Mouse (Mus musculus) thymus, postnatal 10 days (tissue): ENCODE measurements around the gene Dstn.

Experiments
- DNase-seq, 2 experiments: peaks; one replicate each; pipeline ENCODE4 v3.0.0; 2021; ENCODE audit warnings: low spot score in 2 of 2

Gene Dstn

GRCm38 (mm10) chr2:143953944-143954343, 38.8 kb downstream of the Dstn start:
- DNase-seq, result no peak

- DNase-seq, result no peak
Measured at GRCm38 (mm10) chr2:143955004-143955403, 39.9 kb downstream of the Dstn start.

DNA sequence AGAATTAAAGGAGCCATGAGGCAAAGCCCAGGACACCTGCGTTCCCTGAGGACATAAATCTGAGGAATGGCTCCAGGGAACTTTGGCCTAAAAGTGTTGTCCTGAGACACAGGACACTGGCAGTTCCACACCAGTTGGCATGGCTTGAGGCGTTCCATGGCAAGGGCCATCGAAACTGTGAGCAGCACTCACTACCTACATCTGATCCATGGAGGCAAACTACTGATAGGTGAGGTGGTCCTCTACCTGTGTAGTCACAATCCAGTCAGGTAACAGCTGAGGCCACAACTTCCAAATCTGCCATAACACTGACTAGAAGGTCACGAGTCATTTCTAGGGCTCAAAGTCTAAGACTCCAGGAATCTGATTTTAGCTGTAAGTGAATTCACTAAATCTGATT, 40.6 kb downstream of the Dstn start:
- DNase-seq, result no peak

DNA sequence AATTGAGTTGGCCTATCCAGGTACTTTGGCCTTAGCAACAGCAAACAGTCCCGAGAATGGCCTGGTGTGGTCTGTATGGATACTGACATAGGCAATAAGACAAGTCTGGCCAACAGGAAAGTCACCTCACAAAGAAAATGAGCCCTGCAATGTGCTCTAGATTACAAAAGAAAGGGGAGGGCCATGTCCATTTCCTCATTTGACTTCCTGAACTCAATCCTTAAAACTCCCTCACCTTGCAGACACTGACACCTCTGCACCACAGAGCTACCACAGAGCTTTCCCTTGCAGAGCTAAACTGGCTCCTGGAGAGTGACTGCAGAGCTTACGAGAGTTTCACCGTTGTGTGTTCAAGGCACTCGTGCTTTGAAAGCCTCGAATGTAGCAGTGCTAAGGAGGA, 47.1 kb downstream of the Dstn start:
- DNase-seq, result no peak

DNA sequence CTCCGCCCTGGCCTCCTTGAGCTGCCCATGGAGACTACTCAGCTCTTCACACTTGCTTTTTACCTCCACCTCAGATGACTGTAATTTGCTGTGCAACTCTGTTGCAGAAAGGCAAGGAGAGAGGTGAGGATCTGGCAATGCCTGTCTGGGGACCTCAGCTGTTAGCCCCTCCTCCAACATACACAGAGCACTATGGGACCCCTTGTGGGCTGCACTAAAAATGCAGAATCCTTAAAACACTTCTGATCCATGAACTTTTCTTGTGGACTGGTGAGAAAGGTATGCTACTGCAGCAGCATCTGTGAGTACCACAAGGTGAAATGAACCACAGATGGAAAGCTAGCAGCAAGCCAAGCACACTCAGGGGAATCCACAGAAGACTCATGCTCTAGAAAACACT, 48.2 kb downstream of the Dstn start:
- DNase-seq, result no peak

- DNase-seq, result no peak
Measured at GRCm38 (mm10) chr2:143969260-143969659, 54.1 kb downstream of the Dstn start.

- DNase-seq, result no peak
Measured at GRCm38 (mm10) chr2:143970841-143971240, 55.7 kb downstream of the Dstn start.

GRCm38 (mm10) chr2:143971887-143972286, 56.8 kb downstream of the Dstn start:
- DNase-seq, result no peak

- no peak for DNase-seq
Measured at GRCm38 (mm10) chr2:143973161-143973560, 58.0 kb downstream of the Dstn start.

DNA sequence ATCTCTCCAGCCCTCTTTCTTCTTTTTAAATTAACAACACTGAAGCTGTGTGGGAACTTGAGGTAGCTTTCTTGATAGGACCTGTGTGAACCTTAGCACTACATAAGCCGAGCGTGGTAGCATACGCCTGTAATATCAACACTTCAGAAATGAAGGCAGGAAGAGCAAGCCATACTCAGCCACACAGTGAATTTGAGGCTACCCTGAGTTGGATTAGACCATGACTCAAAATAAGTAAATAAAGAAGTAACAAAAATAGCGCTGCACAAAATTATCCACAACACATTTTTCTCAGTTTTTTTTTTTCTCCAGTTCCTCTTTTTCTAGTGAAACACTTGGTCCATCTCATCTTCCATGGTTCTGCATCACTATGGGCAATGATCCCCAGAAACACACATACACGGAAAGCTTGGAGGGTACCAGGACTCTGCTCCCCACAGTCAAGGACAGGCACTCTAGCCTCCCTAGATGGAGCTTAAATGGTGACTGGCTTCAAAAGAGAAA, 60.1 kb downstream of the Dstn start:
- DNase-seq, result no peak

DNA sequence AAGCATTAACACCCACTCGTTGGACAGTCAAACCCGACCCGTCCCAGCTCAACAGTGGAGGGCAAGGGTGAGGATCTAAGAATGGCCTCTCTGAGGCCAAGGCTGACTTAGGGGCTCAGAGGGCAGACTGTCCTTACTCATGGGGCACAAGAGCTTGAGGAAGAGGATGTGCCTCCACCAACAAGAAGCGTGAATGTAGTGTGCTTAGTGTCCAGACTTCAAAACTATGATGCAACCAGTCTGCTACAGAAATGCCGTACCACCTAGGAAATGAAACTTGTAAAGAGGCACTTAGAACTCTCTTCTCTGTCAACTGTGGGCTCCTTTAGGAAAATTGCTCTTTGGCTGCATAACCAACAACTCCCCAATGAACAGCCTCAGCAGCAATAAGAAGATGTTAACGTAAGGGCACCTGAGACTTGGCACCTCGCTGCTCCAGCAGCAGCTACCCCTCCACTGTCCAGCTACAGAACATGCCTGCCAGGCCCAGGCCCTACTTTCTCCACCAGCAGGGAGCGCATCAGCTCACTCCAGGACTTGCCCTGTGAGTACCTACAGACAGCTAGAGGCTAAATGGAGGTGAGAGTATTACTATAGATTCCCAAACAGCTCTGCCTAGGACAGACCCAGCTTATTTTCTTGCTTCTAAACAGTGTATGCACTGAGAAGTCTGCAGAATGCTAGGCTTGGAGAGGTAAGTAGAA, 63.5 kb downstream of the Dstn start:
- no peak for DNase-seq

GRCm38 (mm10) chr2:143980781-143981398, 65.8 kb downstream of the Dstn start:
- peak; percentile 65 to 89 for DNase-seq

- DNase-seq, result no peak
Measured at GRCm38 (mm10) chr2:143982152-143982551, 67.0 kb downstream of the Dstn start.

DNA sequence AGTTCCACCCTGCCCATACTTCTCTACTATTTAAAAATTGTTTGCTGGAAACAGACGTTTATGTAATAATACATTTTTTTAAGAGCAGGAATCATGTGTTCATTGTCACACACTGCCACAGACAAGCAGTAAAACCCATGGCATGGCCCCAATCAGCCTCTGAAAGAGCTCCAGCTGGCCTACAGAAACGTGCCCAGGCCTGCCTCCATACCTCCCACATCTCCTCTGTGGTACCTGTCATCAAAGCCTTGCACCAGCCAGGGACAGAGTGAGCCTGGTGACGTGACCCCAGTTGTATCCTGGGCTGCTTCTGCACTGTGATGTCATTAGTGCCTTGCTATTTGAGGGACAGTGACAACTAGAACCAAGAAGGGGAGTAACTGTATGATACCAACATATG, 67.8 kb downstream of the Dstn start:
- no peak for DNase-seq

DNA sequence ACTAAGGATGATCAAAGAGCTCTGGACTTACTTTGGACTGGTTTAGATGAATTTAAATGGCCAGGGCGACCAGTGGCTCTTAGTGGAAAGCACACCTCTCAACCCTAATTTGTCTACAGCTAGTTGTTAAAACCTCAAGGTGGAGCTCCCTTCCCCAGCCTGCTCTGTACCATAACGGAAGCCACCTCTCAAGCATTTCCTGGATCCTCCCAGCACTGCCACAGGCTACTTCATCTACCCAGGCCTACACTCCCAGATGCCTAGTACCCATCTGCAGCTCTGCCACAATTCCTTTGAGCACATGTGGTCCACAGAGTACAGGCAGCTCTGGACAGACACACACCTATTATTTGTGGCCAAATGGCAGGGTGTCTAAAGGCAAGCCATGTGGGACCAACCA, 68.4 kb downstream of the Dstn start:
- DNase-seq, result no peak

- DNase-seq, result no peak
Measured at GRCm38 (mm10) chr2:143987485-143987884, 72.4 kb downstream of the Dstn start.

- DNase-seq, result no peak
Measured at GRCm38 (mm10) chr2:143988016-143988415, 72.9 kb downstream of the Dstn start.

GRCm38 (mm10) chr2:143990997-143991396, 75.9 kb downstream of the Dstn start:
- no peak for DNase-seq

- DNase-seq, result no peak
Measured at GRCm38 (mm10) chr2:143991964-143992672, 77.0 kb downstream of the Dstn start.
